Mouse (Mus musculus): ENCODE measurements at regions not wholly inside any gene's neighbourhood (a gene's known extent, or its start where the extent isn't known, plus 50 kb on each side); places are given as distances from the start of the nearest gene placed in this dataset.

DNA sequence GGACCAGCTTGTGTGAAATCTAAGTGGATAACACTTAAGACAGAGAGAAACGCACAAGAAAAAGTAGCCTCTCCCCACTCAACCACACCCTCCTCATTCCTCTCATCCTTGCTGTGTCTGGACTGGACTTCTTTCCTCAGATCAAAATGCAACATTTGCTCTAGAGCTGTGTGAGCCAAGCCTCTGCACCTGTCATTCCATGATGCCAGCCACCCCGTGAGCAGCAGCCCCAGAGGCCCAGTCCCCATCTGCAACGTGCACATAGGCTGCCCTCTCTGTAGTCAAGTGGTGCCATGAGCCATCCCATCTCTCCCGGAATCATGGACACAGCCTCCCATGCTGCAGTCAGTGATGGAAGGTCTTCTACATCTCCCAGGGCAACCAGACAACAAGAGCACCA lies 55.1 kb upstream of the Gpc1 start:
- WGBS: 82% methylated on average over 4 of the region's 4 CpGs
- Histone ChIP-seq H3K36me3 (ENCODE audit: control insufficient read depth, insufficient read depth) (no peaks in the 10 kb centered on the region), H3K4me2 (replicated peaks; ENCODE audit: low read depth) (no peak overlapping the region), H3K9ac (ENCODE audit: low read depth, low read length) (no peak overlapping the region), H3K27me3 (replicated peaks; ENCODE audit: control insufficient read depth, insufficient read depth, low read length) (no peaks in the 10 kb centered on the region), H3K9me3 (ENCODE audit: control insufficient read depth) (no peaks in the 10 kb centered on the region), H3K27ac (ENCODE audit: low read depth, low read length) (no peak overlapping the region), H3K4me1 (replicated peaks; ENCODE audit: control insufficient read depth, insufficient read depth, low read length) (no peaks in the 10 kb centered on the region), H3K4me3 (ENCODE audit: low read depth, low read length) (no peak overlapping the region)
- no peak for TF ChIP-seq CTCF (IDR thresholded peaks at IDR 0.05; ENCODE audit: low read depth)
- no peak for ATAC-seq

- Histone ChIP-seq H3K9me3 (ENCODE audit: control insufficient read depth) (no peaks in the 10 kb centered on the region), H3K36me3 (ENCODE audit: control insufficient read depth, insufficient read depth) (no peaks in the 10 kb centered on the region), H3K9ac (ENCODE audit: low read depth, low read length) (no peak overlapping the region), H3K4me1 (replicated peaks; ENCODE audit: control insufficient read depth, insufficient read depth, low read length) (no peaks in the 10 kb centered on the region), H3K27ac (ENCODE audit: low read depth, low read length) (no peak overlapping the region), H3K4me2 (replicated peaks; ENCODE audit: low read depth) (no peak overlapping the region), H3K27me3 (replicated peaks; ENCODE audit: control insufficient read depth, insufficient read depth, low read length) (no peaks in the 10 kb centered on the region), H3K4me3 (ENCODE audit: low read depth, low read length) (no peak overlapping the region)
- WGBS: 90% methylated on average over 3 of the region's 3 CpGs
- TF ChIP-seq CTCF (IDR thresholded peaks at IDR 0.05; ENCODE audit: low read depth): no peak
- no peak for ATAC-seq
These were observed 55.5 kb upstream of the Gpc1 start for GRCm38 (mm10) chr1:92775908-92776307.

- Histone ChIP-seq H3K4me2 (replicated peaks; ENCODE audit: low read depth) (peak overlapping the region; percentile 63), H3K36me3 (ENCODE audit: control insufficient read depth, insufficient read depth) (no peaks in the 10 kb centered on the region), H3K4me3 (ENCODE audit: low read depth, low read length) (peak overlapping the region; percentile 26; the same call in 1 of the 2 replicates), H3K4me1 (replicated peaks; ENCODE audit: control insufficient read depth, insufficient read depth, low read length) (no peaks in the 10 kb centered on the region), H3K27me3 (replicated peaks; ENCODE audit: control insufficient read depth, insufficient read depth, low read length) (no peaks in the 10 kb centered on the region), H3K9me3 (ENCODE audit: control insufficient read depth) (no peaks in the 10 kb centered on the region), H3K9ac (ENCODE audit: low read depth, low read length) (0 out of 2 replicates have a peak overlapping the region, but pooled peaks have one; percentile 13), H3K27ac (ENCODE audit: low read depth, low read length) (no peak overlapping the region)
- peak; percentile 8; the same call in 1 of the 2 replicates for ATAC-seq
- 21% methylated on average over 16 of the region's 16 CpGs for WGBS
- TF ChIP-seq CTCF (IDR thresholded peaks at IDR 0.05; ENCODE audit: low read depth): peak; percentile 49
These were observed 56.4 kb upstream of the Gpc1 start for GRCm38 (mm10) chr1:92774743-92775692.

- H3K4me2 ChIP-seq (replicated peaks; ENCODE audit: low read depth): no peak overlapping the region
- no peak for TF ChIP-seq CTCF (IDR thresholded peaks at IDR 0.05; ENCODE audit: low read depth)
- no peak for ATAC-seq
These were observed 57.4 kb upstream of the Gpc1 start for GRCm38 (mm10) chr1:92774006-92774405.

DNA sequence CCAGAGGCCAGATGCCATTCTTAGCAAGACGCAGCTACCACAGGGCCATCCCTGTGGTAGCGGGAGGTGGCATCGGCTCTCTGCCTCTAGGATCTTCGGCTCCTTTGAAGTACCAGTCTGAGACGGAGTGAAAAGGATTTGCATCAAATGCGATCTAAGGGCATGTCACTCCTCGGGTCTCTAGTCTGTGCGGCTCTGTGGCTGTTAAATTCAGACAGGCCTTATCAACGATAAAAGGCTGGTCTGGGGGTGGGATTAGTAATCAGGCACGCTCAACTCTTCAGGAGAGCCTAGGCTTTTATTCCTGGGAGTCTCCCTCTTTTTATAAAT lies 58.7 kb upstream of the Gpc1 start:
- Histone ChIP-seq H3K4me2 (replicated peaks; ENCODE audit: low read depth) (no peak overlapping the region), H3K9ac (ENCODE audit: low read depth, low read length) (no peak overlapping the region), H3K4me3 (ENCODE audit: low read depth, low read length) (no peak overlapping the region), H3K9me3 (ENCODE audit: control insufficient read depth) (no peaks in the 10 kb centered on the region), H3K4me1 (replicated peaks; ENCODE audit: control insufficient read depth, insufficient read depth, low read length) (no peaks in the 10 kb centered on the region), H3K27ac (ENCODE audit: low read depth, low read length) (no peak overlapping the region), H3K27me3 (replicated peaks; ENCODE audit: control insufficient read depth, insufficient read depth, low read length) (no peaks in the 10 kb centered on the region), H3K36me3 (ENCODE audit: control insufficient read depth, insufficient read depth) (no peaks in the 10 kb centered on the region)
- TF ChIP-seq CTCF (IDR thresholded peaks at IDR 0.05; ENCODE audit: low read depth): no peak
- ATAC-seq: no peak
- 70% methylated on average over 10 of the region's 10 CpGs for WGBS

More at GRCm38 (mm10) chr1:92774006-92774405, 57.4 kb upstream of the Gpc1 start:
- H3K9me3 ChIP-seq (ENCODE audit: control insufficient read depth): no peaks in the 10 kb centered on the region
- 62% methylated on average over 3 of the region's 3 CpGs for WGBS
- no peak overlapping the region for H3K4me3 ChIP-seq (ENCODE audit: low read depth, low read length)
- no peak overlapping the region for H3K27ac ChIP-seq (ENCODE audit: low read depth, low read length)
- no peak overlapping the region for H3K9ac ChIP-seq (ENCODE audit: low read depth, low read length)
- no peaks in the 10 kb centered on the region for H3K27me3 ChIP-seq (replicated peaks; ENCODE audit: control insufficient read depth, insufficient read depth, low read length)
- no peaks in the 10 kb centered on the region for H3K36me3 ChIP-seq (ENCODE audit: control insufficient read depth, insufficient read depth)
- H3K4me1 ChIP-seq (replicated peaks; ENCODE audit: control insufficient read depth, insufficient read depth, low read length): no peaks in the 10 kb centered on the region

DNA sequence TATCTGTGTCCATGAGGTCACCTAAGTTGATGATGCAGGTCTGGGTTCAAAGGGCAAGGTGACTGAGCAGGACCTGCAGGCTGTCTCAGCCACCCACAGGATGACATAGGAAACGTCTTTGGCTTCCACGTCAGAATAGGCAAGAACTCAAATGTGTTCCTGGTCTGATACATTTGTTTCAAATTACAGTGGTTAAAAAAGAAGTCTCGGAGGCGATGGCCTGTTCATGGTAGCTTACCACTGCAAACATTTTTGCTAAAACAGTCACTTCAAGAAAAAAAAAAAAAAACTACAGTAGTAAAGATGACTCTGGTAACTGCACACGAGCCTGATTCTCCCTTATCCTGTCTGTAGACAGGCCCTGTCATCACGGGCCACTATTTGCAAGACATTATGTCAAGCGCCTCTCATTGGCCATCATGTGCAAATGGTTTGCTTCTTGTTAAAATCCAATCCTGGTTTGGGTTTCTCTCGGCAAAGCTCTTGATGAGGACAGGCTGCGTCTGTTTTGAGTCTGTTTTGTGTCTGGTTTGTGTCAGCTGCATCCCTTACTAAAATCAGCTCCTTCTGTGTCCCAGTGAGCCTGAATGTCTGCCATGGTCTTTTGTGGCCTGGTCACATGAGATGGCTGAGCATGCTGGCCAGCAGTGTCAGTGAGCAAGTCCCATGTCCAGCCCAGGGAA lies 59.2 kb upstream of the Gpc1 start:
- WGBS: 55% methylated on average over 9 of the region's 9 CpGs
- no peak for TF ChIP-seq CTCF (IDR thresholded peaks at IDR 0.05; ENCODE audit: low read depth)
- no peak overlapping the region for H3K4me2 ChIP-seq (replicated peaks; ENCODE audit: low read depth)
- no peak for ATAC-seq
- no peak overlapping the region for H3K27ac ChIP-seq (ENCODE audit: low read depth, low read length)
- H3K36me3 ChIP-seq (ENCODE audit: control insufficient read depth, insufficient read depth): no peaks in the 10 kb centered on the region
- no peak overlapping the region for H3K4me3 ChIP-seq (ENCODE audit: low read depth, low read length)
- H3K4me1 ChIP-seq (replicated peaks; ENCODE audit: control insufficient read depth, insufficient read depth, low read length): no peaks in the 10 kb centered on the region
- H3K27me3 ChIP-seq (replicated peaks; ENCODE audit: control insufficient read depth, insufficient read depth, low read length): no peaks in the 10 kb centered on the region
- H3K9ac ChIP-seq (ENCODE audit: low read depth, low read length): no peak overlapping the region
- H3K9me3 ChIP-seq (ENCODE audit: control insufficient read depth): no peaks in the 10 kb centered on the region
